Mouse (Mus musculus) hindbrain, embryonic 15.5 days (tissue): ENCODE results near the gene Swap70. TPM values are rescaled to one million over a fixed set of nuclear protein-coding genes. Genes with fewer than 3 reads are reported as not detected.

Experiments
- ATAC-seq: fragments of 200-750 bp; cut with Nextera tagmentation; 2 replicates; pipeline ENCODE4 v1.8.0; 2017; ENCODE audit warnings: low read depth, moderate number of reproducible peaks, moderate TSS enrichment; ENCODE audit not compliant: low FRiP score
- H3K27ac ChIP-seq: fragments of 300-500 bp; sonication (generic); replicated peaks from 2 replicates; pipeline ENCODE4 v1.5.1; 2015; ENCODE audit warnings: mild to moderate bottlenecking, inconsistent platforms
- H3K27me3 ChIP-seq: fragments of 300-500 bp; sonication (generic); 2 replicates; pipeline ENCODE4 v1.6.1; 2015; ENCODE audit warnings: control low read depth, inconsistent platforms
- H3K36me3 ChIP-seq: fragments of 300-500 bp; sonication (generic); 2 replicates; pipeline ENCODE4 v1.6.1; 2015; ENCODE audit warnings: control low read depth, inconsistent platforms
- H3K4me1 ChIP-seq: fragments of 300-500 bp; sonication (generic); replicated peaks from 2 replicates; pipeline ENCODE4 v1.6.1; 2015; ENCODE audit warnings: control low read depth, inconsistent platforms
- H3K4me2 ChIP-seq: fragments of 300-500 bp; sonication (generic); 2 replicates; pipeline ENCODE4 v1.6.1; 2015; ENCODE audit warnings: moderate library complexity, mild to moderate bottlenecking, inconsistent platforms
- H3K4me3 ChIP-seq: fragments of 300-500 bp; sonication (generic); 2 replicates; pipeline ENCODE4 v1.5.1; 2015; ENCODE audit warnings: mild to moderate bottlenecking, inconsistent platforms
- H3K9ac ChIP-seq: fragments of 300-500 bp; sonication (generic); 2 replicates; pipeline ENCODE4 v1.6.1; 2015; ENCODE audit warnings: inconsistent platforms
- H3K9me3 ChIP-seq: fragments of 300-500 bp; sonication (generic); 2 replicates; pipeline ENCODE4 v1.6.1; 2016; ENCODE audit warnings: control low read depth, inconsistent platforms
- WGBS: fragments of 180-500 bp; shearing (Covaris S2); methylation state at CpG from one replicate; pipeline ENCODE4 v1.1.7; 2015; 5-methylcytosine and 5-hydroxymethylcytosine counted together
- polyA plus RNA-seq: library from polyadenylated mRNA; unstranded; fragments of >200 nt; fragmentation: Nextera tagmentation; extraction: Ambion mirVana; gene quantifications from 2 replicates; pipeline ENCODE4 v1.2.1, GENCODE M21; 2015

The Swap70 gene
- polyA plus RNA-seq, 1 experiment from 2014 or later = 10.1 TPM

- Histone ChIP-seq H3K4me1 (no peaks in the 10 kb centered on the region), H3K27ac (no peak overlapping the region), H3K9ac (no peak overlapping the region), H3K4me3 (no peak overlapping the region), H3K27me3 (no peaks in the 10 kb centered on the region), H3K4me2 (no peak overlapping the region), H3K9me3 (no peaks in the 10 kb centered on the region), H3K36me3 (peaks cover 71% of the 10 kb centered on the region)
- WGBS = 76% methylated on average over 6 of the region's 6 CpGs
- no peak for ATAC-seq
Observed at GRCm38 (mm10) chr7:110318971-110319519, 97.5 kb downstream of the Swap70 start.

- H3K9ac ChIP-seq = no peak overlapping the region
- WGBS = 68% methylated on average over 5 of the region's 5 CpGs
- ATAC-seq = peak; percentile 66
- no peaks in the 10 kb centered on the region for H3K9me3 ChIP-seq
- H3K4me3 ChIP-seq = no peak overlapping the region
- H3K36me3 ChIP-seq = peaks cover 73% of the 10 kb centered on the region
- no peaks in the 10 kb centered on the region for H3K27me3 ChIP-seq
- H3K4me2 ChIP-seq = no peak overlapping the region
- no peak overlapping the region for H3K27ac ChIP-seq
- H3K4me1 ChIP-seq = no peaks in the 10 kb centered on the region
Observed at GRCm38 (mm10) chr7:110321106-110321505, 99.6 kb downstream of the Swap70 start.

- no peaks in the 10 kb centered on the region for H3K9me3 ChIP-seq
- H3K36me3 ChIP-seq = peaks cover 80% of the 10 kb centered on the region
- H3K4me2 ChIP-seq = no peak overlapping the region
- 88% methylated on average over 1 of the region's 1 CpGs for WGBS
- ATAC-seq = no peak
- H3K27ac ChIP-seq = no peak overlapping the region
- no peaks in the 10 kb centered on the region for H3K4me1 ChIP-seq
- no peaks in the 10 kb centered on the region for H3K27me3 ChIP-seq
- H3K9ac ChIP-seq = no peak overlapping the region
- H3K4me3 ChIP-seq = no peak overlapping the region
Observed at GRCm38 (mm10) chr7:110324852-110325251, 103.3 kb downstream of the Swap70 start.

GRCm38 (mm10) chr7:110325381-110326110, 104.0 kb downstream of the Swap70 start:
- H3K4me1 ChIP-seq = no peaks in the 10 kb centered on the region
- peaks cover 76% of the 10 kb centered on the region for H3K36me3 ChIP-seq
- no peak overlapping the region for H3K4me2 ChIP-seq
- H3K4me3 ChIP-seq = no peak overlapping the region
- H3K27ac ChIP-seq = no peak overlapping the region
- WGBS = 97% methylated on average over 5 of the region's 5 CpGs
- H3K27me3 ChIP-seq = no peaks in the 10 kb centered on the region
- ATAC-seq = no peak
- H3K9me3 ChIP-seq = no peaks in the 10 kb centered on the region
- no peak overlapping the region for H3K9ac ChIP-seq

Other genes with a start within 250 kb of the Swap70 start
- 61.8 and 65.6 TPM in 2 replicates for gene Tmem41b, start 234.8 kb upstream of the Swap70 start, polyA plus RNA-seq
- 41.2 and 44.9 TPM in 2 replicates for gene Ipo7, start 203.4 kb upstream of the Swap70 start, polyA plus RNA-seq
- gene Zfp143, start 160.5 kb upstream of the Swap70 start, polyA plus RNA-seq = 15.1 and 15.5 TPM in 2 replicates
- 7.3 and 7.9 TPM in 2 replicates for gene Wee1, start 99.7 kb upstream of the Swap70 start, polyA plus RNA-seq